Mouse (Mus musculus) liver, adult 2 months (tissue): ENCODE measurements around the gene Syt8.

Source experiments
- CTCF ChIP-seq: fragments of 200-500 bp; IDR thresholded peaks from 2 replicates; pipeline ENCODE4 v1.5.1; 2011; ENCODE audit warnings: low read depth, low read length, control low read depth
- POLR2A ChIP-seq: fragments of 200-500 bp; IDR thresholded peaks from 2 replicates; pipeline ENCODE4 v1.6.1; 2011; ENCODE audit warnings: low read length, control low read depth; ENCODE audit not compliant: insufficient read depth; ENCODE audit errors: extremely low read depth

GRCm38 (mm10) chr7:142478001-142478400 lies 43.4 kb downstream of the Syt8 start:
- no peak for TF ChIP-seq POLR2A
- no peak for TF ChIP-seq CTCF
